Mouse (Mus musculus) C2C12 (cell line): ENCODE measurements around the gene Ccnjl. TPM values are rescaled to one million over a fixed set of nuclear protein-coding genes. Genes with fewer than 3 reads are reported as not detected.

ENCODE experiments used
- H3K27me3 ChIP-seq: one replicate; pipeline ENCODE4 v1.6.1; 2011; ENCODE audit not compliant: control insufficient read depth, insufficient read depth, insufficient read length
- H3K36me3 ChIP-seq: one replicate; pipeline ENCODE4 v1.6.1; 2011; ENCODE audit not compliant: control insufficient read depth, insufficient read depth
- H3K4me3 ChIP-seq: one replicate; pipeline ENCODE4 v1.5.1; 2011; ENCODE audit warnings: mild to moderate bottlenecking, control low read depth; ENCODE audit not compliant: poor library complexity, insufficient read depth, severe bottlenecking
- H3K79me2 ChIP-seq: one replicate; pipeline ENCODE4 v1.6.1; 2011; ENCODE audit not compliant: control insufficient read depth, insufficient read depth
- H3K79me3 ChIP-seq: one replicate; pipeline ENCODE4 v1.6.1; 2011; ENCODE audit warnings: low read depth, control low read depth
- H3ac ChIP-seq: one replicate; pipeline ENCODE3; 2011; ENCODE audit warnings: low read depth; ENCODE audit not compliant: control insufficient read depth, insufficient read length
- CEBPB ChIP-seq: IDR thresholded peaks from one replicate; pipeline ENCODE4 v1.6.1; 2011; ENCODE audit warnings: low read depth, mild to moderate bottlenecking, control low read depth, moderate library complexity
- CTCF ChIP-seq: IDR thresholded peaks from one replicate; pipeline ENCODE4 v1.5.1; 2011; ENCODE audit not compliant: control insufficient read depth, insufficient read depth, insufficient read length
- FOSL1 ChIP-seq: IDR thresholded peaks from one replicate; pipeline ENCODE4 v1.8.0; 2011; ENCODE audit warnings: mild to moderate bottlenecking, low read length; ENCODE audit not compliant: poor library complexity, insufficient read depth, severe bottlenecking
- MAX ChIP-seq: IDR thresholded peaks from one replicate; pipeline ENCODE4 v1.6.1; 2011; ENCODE audit warnings: mild to moderate bottlenecking, control low read depth
- MYOD1 ChIP-seq: IDR thresholded peaks from one replicate; pipeline ENCODE4 v1.6.1; 2011; ENCODE audit warnings: low read depth; ENCODE audit not compliant: control insufficient read depth, insufficient read length
- MYOG ChIP-seq: IDR thresholded peaks from one replicate; pipeline ENCODE4 v1.6.1; 2011; ENCODE audit not compliant: control insufficient read depth, insufficient read length; ENCODE audit errors: extremely low read depth
- USF1 ChIP-seq: IDR thresholded peaks from one replicate; pipeline ENCODE4 v1.6.1; 2011; ENCODE audit warnings: low read depth, mild to moderate bottlenecking, control low read depth, moderate library complexity
- polyA plus RNA-seq: library from polyadenylated mRNA; unstranded; fragments of >200 nt; fragmentation: generic; extraction: Trizol; gene quantifications from one replicate; pipeline ENCODE4 v1.2.1, GENCODE M21; 2012; ENCODE audit warnings: missing spikeins

Ccnjl gene
- polyA plus RNA-seq, 1 experiment, result 0.11 TPM

GRCm38 (mm10) chr11:43495532-43495931 is 33.1 kb upstream of the Ccnjl start:
- no peak overlapping the region for H3K4me3 ChIP-seq
- H3K36me3 ChIP-seq, result no peaks in the 10 kb centered on the region
- no peak for TF ChIP-seq MYOG
- TF ChIP-seq CEBPB, result no peak
- no peak for TF ChIP-seq MAX
- TF ChIP-seq CTCF, result no peak
- peaks cover 9% of the 10 kb centered on the region for H3K27me3 ChIP-seq
- H3K79me2 ChIP-seq, result no peaks in the 10 kb centered on the region
- H3K79me3 ChIP-seq, result no peaks in the 10 kb centered on the region
- no peak overlapping the region for H3ac ChIP-seq

- Histone ChIP-seq H3K27me3 (peaks cover 9% of the 10 kb centered on the region), H3K79me2 (no peaks in the 10 kb centered on the region), H3K4me3 (no peak overlapping the region), H3K79me3 (no peaks in the 10 kb centered on the region), H3ac (no peak overlapping the region), H3K36me3 (no peaks in the 10 kb centered on the region)
- TF ChIP-seq CTCF (no peak), USF1 (no peak), MYOG (no peak), FOSL1 (no peak), MYOD1 (no peak), MAX (no peak), CEBPB (no peak)
Measured at GRCm38 (mm10) chr11:43501256-43501655, 27.3 kb upstream of the Ccnjl start.

- TF ChIP-seq CEBPB, result no peak
- TF ChIP-seq USF1, result no peak
- no peak for TF ChIP-seq CTCF
- no peak for TF ChIP-seq FOSL1
- no peak for TF ChIP-seq MAX
- TF ChIP-seq MYOG, result no peak
- no peak for TF ChIP-seq MYOD1
- no peaks in the 10 kb centered on the region for H3K79me2 ChIP-seq
- H3ac ChIP-seq, result no peak overlapping the region
- no peaks in the 10 kb centered on the region for H3K79me3 ChIP-seq
- peaks cover 14% of the 10 kb centered on the region for H3K27me3 ChIP-seq
- H3K36me3 ChIP-seq, result no peaks in the 10 kb centered on the region
- no peak overlapping the region for H3K4me3 ChIP-seq
Measured at GRCm38 (mm10) chr11:43505188-43505587, 23.4 kb upstream of the Ccnjl start.

GRCm38 (mm10) chr11:43507976-43508375 is 20.6 kb upstream of the Ccnjl start:
- Histone ChIP-seq H3K27me3 (peaks cover 27% of the 10 kb centered on the region), H3K79me2 (no peaks in the 10 kb centered on the region), H3K4me3 (no peak overlapping the region), H3ac (no peak overlapping the region), H3K79me3 (no peaks in the 10 kb centered on the region), H3K36me3 (no peaks in the 10 kb centered on the region)
- TF ChIP-seq MYOG (no peak), MYOD1 (no peak), USF1 (no peak), CEBPB (no peak), MAX (no peak), FOSL1 (no peak), CTCF (no peak)

- Histone ChIP-seq H3ac (no peak overlapping the region), H3K27me3 (peaks cover 34% of the 10 kb centered on the region)
- TF ChIP-seq USF1 (no peak), MAX (no peak), CTCF (no peak), MYOG (no peak), MYOD1 (no peak), FOSL1 (no peak), CEBPB (no peak)
Measured at GRCm38 (mm10) chr11:43509878-43510277, 18.7 kb upstream of the Ccnjl start.

GRCm38 (mm10) chr11:43512661-43513190 is 15.9 kb upstream of the Ccnjl start:
- Histone ChIP-seq H3K79me2 (no peaks in the 10 kb centered on the region), H3K36me3 (no peaks in the 10 kb centered on the region), H3K79me3 (no peaks in the 10 kb centered on the region), H3K27me3 (peaks cover 21% of the 10 kb centered on the region), H3K4me3 (no peak overlapping the region), H3ac (no peak overlapping the region)
- TF ChIP-seq MYOG (no peak), FOSL1 (no peak), MYOD1 (no peak), CTCF (no peak), MAX (no peak), USF1 (no peak), CEBPB (no peak)

More at GRCm38 (mm10) chr11:43509878-43510277, 18.7 kb upstream of the Ccnjl start:
- no peaks in the 10 kb centered on the region for H3K79me2 ChIP-seq
- H3K36me3 ChIP-seq, result no peaks in the 10 kb centered on the region
- H3K4me3 ChIP-seq, result no peak overlapping the region
- no peaks in the 10 kb centered on the region for H3K79me3 ChIP-seq
